Mouse (Mus musculus) cerebral cortex, adult 2 months (tissue): ENCODE results near the gene Kank4.

Source experiments
- WGBS: fragments of 180-500 bp; shearing (Covaris S2); methylation state at CpG from one replicate; pipeline ENCODE4 v1.1.7; 2018; 5-methylcytosine and 5-hydroxymethylcytosine counted together

Gene Kank4

DNA sequence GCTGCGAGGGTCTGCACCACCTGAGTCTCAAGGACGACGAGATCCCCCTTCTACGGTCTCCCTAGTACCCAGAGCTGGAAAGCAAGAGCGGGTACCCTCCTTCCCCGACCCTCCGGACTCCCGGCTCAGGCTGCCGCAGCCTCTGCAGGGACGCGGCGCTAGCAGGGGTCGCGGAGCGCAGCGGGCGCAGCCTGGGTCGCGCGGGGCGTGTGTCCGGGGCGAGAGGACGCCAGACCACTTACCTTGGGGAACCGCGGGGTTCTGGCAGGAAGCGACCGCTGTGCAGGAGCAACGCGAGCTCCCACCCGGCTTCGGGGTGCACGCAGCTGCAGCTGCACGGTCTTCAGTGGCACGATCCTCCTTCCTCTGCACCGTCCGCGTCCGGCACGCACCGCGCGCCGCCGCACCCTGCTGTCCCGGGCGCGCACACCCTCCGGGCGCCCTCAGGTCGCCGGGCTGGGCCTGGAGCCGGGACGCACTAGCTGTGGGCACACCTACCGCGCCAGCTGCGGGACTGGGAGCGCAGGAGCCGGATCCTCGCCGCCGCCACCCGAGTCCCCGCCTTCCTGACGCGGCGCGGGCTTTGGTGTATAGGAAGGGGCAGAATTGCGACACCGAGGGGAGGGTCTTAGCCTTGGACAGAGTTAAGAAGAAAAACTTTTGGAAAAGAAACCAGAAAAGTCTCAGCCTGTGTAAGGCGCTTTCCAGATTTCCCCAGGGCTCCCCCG, at the start of gene Kank4:
Gene Kank4, minus strand, starts transcription at position 354 of the 728 bp plus-strand sequence.
- WGBS, result under 1% methylated on average over 71 of the region's 72 CpGs

DNA sequence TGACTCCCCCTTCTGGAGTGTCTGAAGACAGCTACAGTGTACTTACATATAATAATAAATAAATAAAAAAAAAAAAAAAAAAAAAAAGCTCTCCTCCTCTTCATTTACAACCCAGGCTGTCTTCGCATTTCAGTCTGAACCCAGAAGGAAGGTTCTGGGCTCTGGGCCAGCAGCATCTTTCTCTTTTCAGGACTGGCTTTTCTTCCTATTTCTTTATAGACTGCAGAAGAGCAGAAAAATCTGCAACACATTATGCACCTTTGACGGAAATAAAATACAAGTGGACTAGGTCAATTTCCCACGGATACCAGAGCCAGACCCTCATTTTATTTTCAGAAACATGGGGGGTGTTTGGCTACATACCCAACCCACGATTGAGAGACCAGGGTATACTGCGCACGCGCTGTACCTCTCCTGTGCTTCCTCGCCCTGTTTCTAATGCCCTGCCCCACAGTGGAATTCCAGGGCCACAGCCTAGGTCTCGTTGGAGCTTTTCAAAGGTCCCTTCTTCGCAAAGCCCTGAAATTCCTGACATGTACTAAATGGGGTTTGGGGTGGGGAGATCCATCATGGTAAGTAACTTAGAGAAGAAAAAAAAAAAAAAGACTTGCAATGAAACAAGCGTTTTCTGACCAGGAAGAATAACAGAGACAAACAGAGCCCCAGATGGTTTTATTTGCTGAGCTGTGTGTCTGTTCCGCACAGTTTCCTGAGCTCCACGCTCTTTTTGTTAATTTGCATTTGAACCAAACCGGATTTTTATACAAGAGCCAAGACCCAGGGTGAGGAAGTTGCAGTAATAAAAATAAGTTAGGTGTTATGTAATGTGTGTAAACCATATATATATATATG, 48.3 kb upstream of the Kank4 start:
- 46% methylated on average over 14 of the region's 14 CpGs for WGBS

DNA sequence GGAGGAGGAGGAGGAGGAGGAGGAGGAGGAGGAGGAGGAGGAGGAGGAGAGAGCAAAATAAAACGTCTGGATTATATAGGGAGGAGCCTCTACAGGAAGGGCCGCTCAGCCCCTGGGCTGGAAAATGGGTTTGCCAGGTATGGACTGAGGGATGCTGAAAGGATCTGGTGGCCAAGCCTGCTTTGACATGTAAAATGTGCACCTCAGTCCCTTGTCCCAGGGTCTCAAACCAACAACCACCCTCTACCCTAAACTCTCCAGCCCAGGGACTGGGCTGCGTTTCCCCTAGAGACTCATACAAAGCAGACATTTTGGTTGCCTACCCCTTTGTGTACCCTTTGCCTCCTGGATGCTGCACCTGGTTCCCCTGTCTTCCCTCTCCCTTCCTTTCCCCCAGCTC, 47.2 kb upstream of the Kank4 start:
- WGBS, result 76% methylated on average over 3 of the region's 3 CpGs

DNA sequence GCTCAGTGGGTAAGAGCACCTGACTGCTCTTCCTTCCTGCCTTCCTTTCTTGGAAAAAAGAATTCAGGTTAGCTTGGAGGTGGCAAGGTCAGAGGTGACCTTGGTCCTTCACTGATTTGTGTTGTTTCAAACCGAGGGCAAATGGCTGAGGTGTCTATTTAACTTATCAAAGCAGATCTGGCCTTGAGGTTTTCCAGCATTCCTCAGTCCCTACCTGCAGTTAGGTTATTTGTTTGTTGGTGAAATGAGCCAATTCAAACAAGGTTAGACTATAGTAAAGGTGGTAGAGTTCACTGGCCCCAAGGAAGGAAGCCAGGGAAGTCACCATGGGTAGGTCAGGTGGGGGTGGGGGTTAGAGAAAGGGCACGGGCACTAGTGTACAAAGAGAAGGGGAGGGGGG, 46.8 kb upstream of the Kank4 start:
- WGBS, result 82% methylated on average over 1 of the region's 2 CpGs

DNA sequence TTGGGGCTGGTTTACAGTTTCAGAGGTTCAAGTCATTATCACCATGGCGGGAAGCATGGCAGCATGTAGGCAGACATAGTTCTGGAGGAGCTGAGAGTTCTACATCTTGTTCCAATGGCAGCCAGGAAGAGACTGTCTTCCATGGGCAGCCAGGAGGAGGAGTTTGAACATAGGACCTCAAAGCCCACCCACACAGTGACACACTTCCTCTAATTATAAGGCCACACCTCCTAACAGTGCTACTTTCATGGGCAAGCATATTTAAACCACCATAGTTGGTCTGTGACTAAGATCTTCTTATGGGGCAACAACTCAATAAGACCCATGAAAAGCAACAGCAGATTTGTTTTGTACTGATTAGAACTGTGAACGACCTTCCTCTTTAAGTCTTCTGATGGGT, 46.1 kb upstream of the Kank4 start:
- WGBS, result 91% methylated on average over 2 of the region's 2 CpGs

DNA sequence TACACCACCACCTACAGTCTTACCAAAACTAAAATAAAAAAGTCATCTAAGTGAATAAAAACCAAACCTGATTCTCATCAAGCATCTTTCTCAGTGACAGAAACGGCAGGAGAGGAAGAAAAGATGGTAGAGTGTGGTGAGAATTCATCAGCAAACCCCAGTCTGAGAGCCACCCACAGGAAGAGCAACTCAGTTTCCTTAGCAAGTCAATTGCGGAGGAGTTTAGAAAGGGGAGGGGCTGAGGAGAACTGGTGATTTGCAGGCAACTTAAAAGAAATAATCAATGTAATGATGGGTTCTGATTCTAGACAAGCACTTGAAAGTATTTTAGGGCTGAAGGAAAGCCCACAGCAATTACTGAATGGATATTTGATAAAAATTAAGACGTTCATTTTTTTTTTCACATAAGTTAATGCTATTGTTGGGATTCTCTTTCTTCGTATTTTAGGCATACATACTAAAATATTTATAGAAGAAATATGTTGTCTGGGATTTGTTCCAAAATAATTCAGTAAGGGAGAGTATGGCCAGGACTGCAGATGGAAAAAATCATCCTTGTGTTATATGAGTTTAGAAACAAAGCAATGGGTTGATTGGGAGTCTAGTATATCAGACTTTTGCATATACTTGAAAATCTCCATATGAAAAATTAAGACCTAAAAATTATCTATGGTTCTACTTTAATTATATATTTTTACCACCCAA, 41.0 kb upstream of the Kank4 start:
- 52% methylated on average over 4 of the region's 4 CpGs for WGBS

DNA sequence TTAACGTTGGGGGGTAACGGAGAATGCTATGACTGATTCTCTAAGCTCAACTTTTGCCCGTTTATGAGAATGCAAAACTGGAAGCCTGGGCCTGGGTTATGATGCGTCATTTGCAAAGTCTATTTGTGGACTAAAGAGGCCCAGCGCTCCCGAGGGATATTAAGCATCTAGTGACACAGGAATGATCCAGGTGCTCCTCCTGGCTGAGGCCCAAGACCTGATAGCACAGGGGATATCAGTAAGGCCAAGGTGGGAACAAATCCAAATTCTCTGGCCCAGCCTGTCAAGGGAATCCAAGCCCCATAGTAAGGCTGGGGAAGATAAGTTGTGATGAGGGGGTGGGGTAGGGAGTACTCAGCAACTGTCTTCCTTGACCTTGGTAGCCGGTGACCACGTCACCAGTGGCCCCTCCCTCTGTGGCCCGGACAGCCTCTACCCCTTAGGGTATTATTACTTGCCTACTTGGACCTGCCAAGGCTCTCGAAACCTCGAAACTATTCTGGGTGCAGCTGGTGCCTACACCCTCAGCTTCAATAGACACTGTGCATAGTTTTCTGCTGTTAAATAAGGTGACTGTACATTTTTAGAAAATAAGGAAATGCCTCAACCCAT, 39.8 kb upstream of the Kank4 start:
- 67% methylated on average over 11 of the region's 11 CpGs for WGBS

DNA sequence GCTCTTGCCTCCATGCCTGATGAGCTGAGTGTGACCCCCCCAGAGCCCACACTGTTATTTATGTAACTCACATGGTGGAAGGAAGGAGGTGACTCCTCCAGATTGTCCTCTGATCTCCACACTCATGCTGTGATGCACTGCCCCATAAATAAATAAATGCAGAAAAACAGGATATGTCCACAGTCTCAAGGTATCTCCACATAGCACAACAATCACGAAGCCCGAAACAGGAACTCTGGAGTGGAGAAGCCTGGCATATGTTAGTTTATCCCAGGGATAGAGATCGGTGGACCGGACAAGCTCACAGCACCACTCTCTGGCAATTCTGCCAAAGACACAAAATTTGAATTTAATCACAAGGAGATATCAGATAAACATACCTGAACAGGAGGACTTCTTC, 36.6 kb upstream of the Kank4 start:
- WGBS, result 81% methylated on average over 4 of the region's 4 CpGs

DNA sequence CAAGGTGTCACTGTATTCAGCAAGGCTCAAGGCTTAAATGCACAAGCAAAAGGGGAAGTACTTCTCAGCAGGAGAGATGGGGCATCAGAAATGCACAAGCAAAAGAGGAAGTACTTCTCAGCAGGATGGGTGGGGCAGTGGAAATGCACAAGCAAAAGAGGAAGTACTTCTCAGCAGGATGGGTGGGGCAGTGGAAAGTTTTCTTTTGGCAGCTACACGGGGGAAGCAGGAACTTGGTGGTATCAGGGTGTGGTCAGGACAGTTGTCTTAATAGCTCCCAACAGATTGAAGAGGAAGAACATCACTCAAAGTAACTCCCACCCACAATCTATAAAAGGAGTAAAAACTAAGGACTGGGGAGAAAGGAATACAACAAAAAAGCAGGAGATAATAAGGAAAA, 33.1 kb upstream of the Kank4 start:
- 71% methylated on average over 1 of the region's 1 CpGs for WGBS

DNA sequence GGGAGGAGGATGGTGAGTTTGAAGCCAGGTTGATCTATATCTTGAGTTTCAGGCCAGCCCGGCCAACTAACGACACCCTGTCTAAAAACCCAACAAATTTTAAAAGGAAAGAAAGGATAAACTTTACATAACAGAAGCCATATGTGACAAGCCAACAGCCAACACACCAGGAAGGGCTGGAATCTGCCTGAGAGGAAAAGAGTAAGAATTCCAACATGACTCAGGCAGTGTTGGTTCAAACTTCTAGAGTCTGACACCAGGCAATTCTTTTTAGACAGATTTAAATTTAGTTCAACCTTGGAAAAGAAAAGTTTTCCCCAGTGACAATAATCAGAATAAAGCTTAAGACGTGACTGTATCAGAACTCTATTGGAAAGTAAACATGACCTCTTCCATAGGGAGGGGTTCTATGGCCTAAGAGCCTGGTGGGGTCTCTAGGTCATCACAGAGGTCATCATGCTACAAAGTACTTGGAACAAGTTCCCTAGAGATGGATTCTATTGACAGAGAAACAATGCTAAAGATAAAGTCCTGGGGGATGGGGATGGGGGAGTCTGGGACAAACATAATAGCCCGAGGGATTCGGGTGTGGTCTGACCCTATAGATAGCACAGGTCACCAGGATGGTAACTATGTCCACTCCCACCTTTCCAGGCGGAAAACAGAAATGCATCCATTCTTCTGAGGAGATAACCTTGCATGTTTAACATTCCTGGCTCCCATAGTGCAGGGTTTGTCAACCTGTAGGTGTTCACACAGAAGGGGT, 30.0 kb upstream of the Kank4 start:
- 65% methylated on average over 6 of the region's 6 CpGs for WGBS

DNA sequence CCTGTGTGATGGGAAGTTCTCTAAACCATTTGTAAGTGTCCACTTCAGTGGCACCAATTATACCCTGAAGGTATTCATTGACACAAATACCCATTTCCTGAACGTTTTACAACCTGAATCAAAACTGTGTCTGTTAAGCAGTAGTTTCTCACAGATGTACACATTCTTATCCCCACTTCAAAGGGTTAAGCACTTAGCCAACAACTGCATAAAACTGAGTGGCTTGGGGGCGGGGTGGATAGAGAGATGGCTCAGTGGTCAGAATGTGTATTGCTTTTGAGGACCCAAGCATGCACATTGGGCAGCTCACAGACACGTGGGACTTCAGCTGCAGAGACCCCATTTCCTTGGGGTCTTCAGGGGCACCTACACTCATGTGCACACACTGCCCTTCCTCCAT, 29.1 kb upstream of the Kank4 start:
- 67% methylated on average over 3 of the region's 3 CpGs for WGBS

DNA sequence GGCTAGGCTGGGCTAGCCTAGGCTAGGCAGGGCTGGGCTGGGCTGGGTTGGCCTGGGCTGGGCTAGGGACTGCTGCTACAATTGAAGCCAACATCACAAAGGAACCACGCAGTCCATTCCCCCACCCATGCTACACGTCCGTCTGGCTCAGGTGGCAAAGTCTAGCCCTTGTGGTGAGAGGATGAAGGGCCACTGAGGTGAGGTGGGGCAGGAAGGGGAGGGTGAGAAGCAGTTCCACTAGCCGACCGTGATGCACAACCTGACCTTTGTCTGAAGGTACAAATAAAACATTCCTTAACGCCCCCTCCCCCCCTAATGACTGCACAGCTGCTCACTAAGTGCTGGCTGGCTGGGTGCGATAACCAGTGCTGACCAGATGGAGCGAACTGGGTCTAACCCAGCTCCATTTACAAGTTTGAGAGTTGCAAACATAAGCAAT, 28.4 kb upstream of the Kank4 start:
- 69% methylated on average over 8 of the region's 8 CpGs for WGBS

DNA sequence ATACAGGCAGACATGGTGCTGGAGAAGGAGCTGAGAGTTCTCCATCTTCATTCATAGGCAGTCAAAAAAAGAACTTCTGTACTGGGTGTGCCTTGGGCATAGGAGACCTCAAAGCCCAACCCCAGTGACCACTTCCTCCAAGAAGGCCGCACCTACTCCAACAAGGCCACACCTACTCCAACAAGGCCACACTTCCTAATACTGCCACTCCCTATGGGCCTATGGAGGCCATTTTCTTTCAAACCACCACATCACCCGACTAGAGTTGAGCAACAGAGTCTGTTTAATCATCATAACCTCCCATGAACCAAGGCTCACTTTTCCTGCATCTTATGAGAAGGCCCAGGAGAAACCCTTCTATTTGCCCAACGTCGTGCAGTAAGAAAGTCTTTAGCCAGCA, 27.9 kb upstream of the Kank4 start:
- WGBS, result 91% methylated on average over 4 of the region's 4 CpGs

DNA sequence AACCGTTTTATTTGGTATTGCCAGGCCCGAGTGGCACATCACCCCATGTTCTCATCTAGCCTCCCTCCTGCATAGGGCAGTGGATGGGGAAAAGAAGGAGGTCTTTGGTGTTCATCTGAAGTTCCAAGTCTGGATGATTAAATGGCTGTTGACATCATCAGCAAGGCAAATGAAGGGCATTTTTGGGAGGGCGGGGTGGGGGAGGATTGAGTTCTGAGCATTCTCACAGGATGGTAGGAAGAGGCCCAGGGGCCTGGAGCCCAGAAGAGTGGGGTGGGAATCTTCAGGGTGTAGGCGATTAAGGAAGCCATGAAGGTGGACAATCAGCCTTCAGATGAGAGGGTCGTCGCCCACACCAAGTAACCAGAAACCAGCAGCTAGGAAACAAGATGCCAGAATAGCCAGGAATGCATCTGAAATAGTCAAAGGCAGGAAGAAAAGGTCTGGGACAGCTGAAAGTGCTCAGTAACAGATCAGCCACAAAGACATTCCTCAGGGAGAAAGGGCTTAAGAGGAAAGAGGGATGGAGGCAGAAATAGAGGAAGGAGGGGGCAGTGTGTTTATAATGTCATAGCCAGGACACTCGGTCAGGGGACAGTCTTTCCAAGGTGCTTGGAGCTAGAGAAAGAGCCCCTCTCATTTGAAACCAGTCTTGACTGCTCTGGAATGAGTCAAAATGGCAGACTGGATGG, 26.7 kb upstream of the Kank4 start:
- 91% methylated on average over 7 of the region's 7 CpGs for whole genome bisulfite sequencing

DNA sequence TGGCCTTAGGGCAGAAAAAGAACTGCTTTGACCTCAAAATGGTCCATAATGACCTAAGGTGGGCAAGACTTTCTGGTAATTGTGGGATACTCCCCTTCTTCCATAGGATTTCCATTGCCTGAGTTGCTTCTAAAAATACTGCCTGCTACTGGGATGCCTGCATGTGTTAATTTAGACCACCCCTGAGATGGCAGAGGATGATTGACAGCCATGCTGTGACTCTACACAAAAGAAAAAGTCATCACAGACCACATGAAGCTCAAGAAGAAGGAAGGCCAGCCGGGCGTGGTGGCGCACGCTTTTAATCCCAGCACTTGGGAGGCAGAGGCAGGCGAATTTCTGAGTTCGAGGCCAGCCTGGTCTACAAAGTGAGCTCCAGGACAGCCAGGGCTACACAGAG, 23.9 kb upstream of the Kank4 start:
- 96% methylated on average over 6 of the region's 6 CpGs for WGBS

DNA sequence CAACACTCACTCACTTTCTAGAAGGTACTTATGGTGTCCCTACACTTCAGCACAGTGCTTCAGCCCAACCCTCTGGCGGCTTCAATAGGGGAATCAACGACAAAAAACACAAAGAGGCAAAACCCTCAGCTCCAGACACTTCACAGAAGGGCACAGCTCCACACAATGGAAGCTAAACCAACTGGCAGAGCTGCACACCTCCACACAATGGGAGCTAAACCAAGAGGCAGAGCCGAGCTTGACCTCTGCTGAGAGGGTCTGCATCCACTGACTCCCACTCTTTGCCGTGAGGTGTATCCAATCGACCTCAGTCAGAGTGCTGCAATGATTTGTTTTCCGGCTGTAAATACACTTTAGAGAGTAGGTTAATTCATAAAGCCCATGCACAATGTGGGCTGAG, 23.2 kb upstream of the Kank4 start:
- 63% methylated on average over 6 of the region's 6 CpGs for WGBS

DNA sequence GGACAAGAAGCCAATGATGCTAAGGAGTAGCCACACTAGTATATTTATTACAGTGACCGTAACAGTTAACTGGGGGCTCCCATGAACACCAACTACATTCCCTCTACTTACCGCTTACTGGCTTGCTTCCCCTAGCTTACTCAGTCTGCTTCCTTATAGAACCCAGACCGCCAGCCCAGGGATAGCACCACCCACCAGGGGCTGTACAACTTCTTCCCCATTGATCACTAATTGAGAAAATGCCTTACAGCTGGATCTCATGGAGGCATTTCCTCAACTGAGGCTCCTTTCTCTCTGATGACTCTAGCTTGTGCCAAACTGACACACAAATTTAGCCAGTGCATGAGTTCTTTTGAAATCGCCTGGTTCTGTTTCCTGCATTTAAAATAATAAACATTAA, 21.6 kb upstream of the Kank4 start:
- 85% methylated on average over 4 of the region's 4 CpGs for WGBS

DNA sequence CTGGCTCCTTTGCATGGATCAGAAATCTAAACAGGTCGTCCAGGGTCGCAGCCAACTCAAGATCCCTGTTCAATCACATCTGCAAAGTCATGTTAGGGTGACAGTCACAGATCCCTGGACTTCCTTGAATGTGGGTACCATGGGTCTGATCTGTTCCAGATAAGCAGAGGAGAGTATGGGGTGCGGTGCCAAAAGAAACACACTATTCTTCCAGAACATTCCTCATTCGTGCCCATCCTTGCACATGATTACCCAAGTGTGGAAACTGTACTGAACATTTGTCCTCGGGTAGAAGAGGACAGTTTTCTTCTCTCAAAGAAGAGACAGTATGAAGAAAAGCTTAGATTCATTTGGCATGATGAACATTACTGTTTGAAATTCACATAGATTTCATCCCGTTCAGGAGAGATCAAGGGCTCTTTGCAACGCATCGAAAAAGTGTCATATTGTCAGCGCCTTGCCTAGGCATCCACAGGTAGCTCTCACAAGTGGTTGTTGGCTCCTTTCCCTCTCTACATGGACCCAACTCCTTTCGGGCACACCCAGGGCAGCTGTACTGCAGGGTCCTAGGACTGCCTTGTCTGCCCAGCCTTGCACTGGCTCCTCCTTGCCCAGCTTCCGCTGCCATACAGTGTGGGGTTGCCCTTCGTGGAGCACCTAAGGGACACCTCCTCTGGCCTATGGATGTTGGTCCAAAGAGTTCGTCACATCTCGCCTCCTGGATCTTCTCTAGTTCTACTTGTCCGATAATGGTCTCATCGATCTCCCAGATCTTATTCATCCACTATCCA, 20.6 kb upstream of the Kank4 start:
- 95% methylated on average over 16 of the region's 16 CpGs for WGBS

DNA sequence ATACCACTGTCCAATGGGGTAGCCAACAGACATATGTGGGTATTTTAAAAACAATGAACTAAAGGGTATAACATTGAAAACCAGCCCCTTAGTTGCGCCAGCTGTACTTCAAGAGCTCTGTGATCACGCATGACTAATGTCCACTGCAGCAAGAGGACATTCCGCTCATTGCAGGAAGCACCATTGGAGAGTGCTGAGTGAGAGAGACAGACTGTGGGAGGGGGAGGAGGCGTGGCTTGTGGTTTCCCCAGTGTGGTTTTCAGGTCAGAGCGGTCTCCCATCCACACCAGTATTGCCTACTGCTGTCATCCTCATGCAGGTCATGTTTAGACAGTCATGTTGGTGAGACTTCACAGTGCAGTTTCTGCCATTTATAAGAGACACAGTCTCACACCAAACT, 19.2 kb upstream of the Kank4 start:
- 78% methylated on average over 5 of the region's 5 CpGs for WGBS

DNA sequence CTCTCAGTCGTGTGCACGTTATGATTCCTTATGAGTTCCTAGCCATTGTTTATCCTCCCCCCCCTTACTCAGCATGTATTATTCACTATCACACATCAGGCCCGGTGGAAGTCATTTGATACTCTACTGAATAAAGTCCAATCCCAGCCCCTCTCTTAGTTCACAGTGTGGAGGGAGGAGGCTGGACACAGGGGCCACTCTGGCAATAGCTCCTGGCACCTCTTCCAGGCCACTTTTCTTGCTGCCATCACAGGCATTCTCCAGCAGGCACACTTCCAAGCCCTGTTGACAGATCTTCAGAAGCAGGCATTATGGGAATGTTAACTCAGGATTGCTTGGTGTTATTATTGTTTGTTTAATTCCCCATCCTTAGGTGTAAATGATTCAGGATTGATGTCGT, 17.4 kb upstream of the Kank4 start:
- 66% methylated on average over 4 of the region's 4 CpGs for WGBS
